Mouse (Mus musculus) thymus, postnatal 25 days (tissue): ENCODE measurements around the gene Lrp11.
A peak's percentile ranks its signal among the peaks of the same experiment; 100 is the strongest.
"Not testable (repeated sequence)": the region's sequence is repeated elsewhere in the genome, so short reads cannot be mapped to it uniquely, and the experiment has no call there.

Experiments used
- DNase-seq: peaks from one replicate; pipeline ENCODE4 v3.0.0; 2022

The Lrp11 gene

DNA sequence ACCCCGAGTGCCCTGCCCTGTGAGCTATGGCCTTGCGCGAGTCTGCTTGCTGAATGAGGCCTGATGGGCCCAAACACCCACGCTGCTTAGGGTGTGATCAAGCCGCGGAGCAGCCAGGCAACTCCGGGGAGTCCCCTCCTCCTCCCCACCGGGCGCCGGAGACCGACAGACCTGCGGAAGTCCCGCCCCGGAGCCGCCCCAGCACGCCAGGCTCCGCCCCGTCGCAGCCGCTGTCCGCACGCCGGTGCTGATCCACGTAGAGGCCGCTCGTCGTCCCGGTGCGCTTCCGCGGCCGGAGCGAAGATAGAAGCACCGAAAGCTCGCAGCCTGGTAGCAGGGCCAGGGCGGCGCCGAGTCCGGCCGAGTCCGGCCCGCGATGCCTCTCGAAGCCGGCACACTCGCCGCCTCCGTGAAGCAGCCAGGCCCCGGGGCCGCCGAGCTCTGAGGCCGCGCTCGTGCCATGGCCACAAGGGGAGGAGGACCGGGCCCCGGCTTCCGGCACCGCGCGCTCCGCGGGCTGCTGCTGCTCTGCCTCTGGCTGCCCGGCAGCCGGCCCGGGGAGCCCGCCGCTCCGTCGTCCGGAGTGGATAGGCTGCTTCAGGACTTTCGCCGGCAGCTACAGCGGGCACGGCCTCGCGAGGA lies at the start of gene Lrp11:
Gene Lrp11, plus strand, starts transcription at position 209 of the 642 bp plus-strand sequence.
- peak; percentile 95 for DNase-seq

DNA sequence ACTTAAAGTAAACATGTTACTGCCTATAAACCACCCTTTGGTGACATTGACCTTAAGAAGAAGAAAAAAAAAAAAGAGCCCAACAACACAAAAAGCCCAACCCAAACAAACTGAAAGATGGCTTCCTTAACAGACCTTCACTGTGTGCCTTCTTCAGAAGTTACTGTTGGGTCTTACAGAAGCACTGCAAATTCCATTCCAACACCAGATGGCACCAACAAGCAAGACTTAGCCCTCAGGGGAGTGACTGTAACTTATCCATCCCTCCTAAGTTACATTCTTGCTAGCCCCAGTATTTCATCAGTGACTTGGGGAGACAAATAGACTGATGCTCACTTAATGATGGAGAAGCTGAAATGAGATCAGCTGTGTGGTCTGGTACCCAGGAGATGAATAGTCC lies 11.6 kb upstream of the Lrp11 start:
- DNase-seq, result peak; percentile 69

DNA sequence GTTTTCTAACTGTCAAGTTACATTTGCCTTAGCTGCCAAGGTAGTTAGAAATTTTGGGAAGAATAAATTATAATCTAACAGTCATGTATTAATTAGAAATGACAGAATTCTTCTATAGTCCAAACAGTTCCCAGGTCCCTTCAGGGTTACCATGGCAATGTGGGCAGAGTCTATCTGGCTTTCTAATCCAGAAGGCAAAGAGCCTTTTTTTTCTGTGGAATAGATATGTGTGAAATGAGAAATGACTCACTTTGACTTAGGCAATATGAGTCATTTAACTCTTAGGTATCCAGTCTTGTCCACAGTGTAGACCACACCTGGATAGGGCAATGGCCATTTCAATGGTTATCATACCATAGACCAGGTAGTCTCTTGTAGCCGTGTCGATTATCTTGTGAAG lies 8.2 kb upstream of the Lrp11 start:
- DNase-seq, result no peak

DNA sequence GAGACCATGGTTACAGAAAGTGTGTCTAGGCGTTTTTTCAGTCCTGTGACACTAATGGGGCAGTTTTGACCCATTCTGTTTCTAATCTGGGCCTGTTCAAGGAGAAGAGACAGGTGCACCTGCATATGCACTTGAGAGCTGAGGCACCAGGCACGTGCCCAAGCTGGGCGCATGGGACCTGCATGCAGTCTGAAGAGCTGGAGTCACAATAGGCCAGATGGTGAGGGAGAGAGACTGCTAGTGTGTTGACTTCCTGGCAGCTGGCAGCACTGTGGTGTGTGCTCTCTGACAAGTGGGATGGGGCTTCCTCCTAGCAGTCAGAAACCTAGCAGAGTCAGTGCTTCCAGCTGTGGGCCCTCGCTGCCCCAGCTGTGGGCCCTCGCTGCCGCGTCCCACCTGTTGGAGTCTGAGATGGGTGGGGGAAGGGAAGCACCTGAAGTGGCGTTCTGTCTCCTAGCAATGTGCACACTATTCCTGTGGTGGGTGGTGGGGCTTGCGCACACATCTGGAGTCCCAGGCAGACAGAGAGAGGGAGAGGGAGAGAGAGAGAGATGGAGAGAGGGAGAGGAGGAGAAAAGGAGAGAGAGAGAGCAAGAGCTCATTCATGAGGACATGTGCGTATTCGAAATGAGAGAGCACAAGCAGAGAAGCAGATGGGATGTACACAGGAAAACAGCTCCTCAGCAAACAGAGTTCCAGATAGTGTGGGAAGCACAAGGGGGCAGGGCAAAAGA lies 7.3 kb upstream of the Lrp11 start:
- DNase-seq, result peak; percentile 70

DNA sequence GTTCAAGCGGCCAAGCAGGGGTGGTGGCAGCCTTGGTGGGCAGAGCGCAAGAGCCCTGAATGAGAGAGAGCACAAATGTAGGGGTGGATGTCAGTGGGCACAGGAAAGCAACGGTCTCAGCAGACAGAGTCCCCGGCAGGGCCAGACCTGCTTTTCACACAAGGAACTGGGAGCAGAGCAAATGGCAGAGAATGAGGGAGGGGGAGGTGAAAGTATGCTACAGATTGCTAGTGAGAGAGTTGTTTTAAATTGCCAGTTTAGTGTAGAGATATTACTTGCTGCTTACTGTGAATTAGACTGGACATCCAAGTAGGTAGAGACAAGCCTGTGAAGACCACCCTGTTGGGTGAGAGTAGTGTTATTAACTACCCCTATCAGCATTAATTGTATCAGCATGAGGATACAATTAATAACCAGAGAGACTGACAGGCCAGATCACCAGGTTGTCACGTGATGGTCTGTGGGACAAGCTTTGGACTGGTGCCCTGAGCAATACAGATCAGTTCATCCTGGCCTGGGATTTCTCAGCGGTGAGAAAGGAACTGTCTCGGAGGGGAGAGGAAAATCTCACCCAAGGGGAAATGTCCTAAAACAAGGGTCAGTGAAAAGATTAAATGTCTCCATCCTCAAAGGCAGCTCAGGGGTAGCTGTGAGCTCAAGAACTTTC lies 6.6 kb upstream of the Lrp11 start:
- DNase-seq, result no peak

DNA sequence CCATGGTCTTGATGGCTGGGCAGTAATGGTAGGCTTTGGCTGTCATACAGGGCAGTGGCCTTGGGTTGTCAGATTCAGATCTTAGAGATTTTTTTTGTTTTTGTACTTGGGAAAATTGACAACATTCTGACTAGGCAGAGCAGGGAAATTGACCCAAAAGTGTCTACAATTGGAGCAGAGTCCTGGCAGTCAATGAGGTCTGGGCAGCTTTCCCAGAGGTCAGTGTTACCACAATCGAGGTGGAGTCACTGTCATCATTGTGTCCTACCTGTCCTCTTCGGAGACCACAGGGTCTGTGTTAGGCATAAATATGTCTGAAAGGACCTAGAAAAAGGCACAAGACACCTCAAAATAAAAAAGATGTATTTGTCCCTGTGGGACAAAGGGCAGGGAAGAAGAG lies 2.8 kb upstream of the Lrp11 start:
- DNase-seq, result no peak

DNA sequence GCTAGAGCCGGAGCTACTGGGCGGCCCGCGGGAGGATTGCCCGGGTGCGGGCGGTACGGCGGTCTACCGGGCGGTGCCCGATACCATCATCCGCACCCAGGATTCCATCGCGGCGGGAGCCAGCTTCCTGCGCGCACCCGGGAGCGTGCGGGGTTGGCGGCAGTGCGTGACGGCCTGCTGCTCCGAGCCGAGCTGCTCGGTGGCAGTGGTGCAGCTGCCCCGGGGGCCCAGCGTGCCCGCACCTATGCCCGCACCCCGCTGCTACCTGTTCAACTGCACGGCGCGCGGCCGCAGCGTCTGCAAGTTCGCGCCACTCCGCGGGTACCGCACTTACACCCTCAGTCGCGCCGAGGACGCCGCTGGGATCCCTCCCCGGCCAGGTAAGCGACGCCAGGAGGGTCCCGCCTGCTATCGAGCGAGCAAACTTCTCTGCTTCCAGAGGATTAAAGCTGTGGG lies 662 bp downstream of the Lrp11 start:
- DNase-seq, result no peak

DNA sequence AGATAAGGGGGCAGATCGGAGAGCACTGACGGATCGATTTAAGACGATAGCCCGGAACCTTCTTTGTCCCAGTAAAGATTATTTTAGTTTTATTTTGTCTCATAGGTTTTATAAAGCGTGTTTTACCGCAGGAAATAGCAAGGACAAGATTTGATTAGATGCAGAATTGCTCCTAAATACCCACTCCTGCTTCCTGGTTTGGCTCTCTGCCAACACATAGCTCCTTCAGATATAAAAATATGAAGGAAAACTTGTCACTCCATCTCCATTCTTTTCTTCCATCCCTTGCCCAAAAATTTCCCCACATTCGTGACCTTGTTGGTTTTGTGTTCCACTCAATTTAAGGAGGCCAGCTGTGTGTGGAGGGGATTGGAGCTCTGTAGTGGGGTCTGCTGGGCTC lies 1.2 kb downstream of the Lrp11 start:
- DNase-seq, result no peak

DNA sequence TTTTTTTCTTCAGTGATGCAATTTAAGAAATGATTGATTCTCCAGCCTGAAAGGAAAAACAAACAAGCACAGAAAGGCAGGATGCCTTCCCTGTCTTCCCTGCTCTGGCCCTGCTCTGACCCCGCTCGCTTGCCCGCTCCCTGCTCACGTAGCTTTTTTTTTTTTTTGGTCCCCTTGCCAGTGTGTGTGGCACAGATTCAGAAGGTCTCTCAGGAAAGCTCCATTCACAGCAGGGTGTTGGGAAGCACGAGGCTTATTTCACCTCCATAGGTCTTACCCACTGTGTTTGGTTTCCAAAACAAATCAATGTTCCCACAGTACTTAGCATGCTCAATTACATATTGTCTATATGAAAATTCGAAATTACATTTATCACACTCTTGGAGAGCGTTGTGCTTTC lies 5.2 kb downstream of the Lrp11 start:
- no peak for DNase-seq

DNA sequence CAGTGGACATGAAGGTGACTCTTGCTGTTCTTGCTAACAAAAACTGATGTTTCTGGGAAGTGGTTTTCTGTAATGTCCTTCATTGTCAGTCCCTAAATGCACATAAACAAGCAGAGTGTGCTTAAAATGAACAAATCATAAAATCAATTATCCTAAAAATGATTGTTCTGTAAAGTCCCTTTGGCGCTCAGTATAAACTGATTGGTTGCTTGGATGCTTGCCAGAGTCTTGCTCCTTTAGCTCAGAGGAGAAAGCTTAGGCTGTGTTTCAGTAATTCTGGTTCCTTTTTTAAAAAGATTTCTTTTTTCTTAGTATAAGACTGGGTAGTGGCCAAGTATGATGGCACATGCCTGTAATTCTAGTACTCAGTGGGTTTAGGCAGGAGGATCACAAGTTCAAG lies 6.7 kb downstream of the Lrp11 start:
- DNase-seq, result no peak

DNA sequence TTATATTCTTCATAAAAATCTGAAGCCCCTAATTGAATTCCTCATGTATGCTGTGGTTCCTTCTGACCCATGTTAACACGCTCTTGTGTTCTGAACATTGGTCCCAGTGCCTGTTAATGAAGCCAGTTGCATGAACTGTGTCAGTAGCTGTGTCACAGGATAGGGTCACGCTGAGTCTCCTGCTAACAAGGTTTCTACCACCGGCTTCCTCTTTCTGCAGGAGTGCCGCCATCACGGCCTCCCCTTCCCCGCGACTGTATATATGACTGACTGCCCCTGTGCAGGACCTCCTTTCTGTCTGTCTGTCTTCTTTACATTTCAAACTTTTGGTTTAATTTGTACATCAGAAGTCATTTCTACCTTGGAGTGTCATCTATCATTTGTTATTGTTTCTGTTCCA lies 8.6 kb downstream of the Lrp11 start:
- DNase-seq, result no peak

DNA sequence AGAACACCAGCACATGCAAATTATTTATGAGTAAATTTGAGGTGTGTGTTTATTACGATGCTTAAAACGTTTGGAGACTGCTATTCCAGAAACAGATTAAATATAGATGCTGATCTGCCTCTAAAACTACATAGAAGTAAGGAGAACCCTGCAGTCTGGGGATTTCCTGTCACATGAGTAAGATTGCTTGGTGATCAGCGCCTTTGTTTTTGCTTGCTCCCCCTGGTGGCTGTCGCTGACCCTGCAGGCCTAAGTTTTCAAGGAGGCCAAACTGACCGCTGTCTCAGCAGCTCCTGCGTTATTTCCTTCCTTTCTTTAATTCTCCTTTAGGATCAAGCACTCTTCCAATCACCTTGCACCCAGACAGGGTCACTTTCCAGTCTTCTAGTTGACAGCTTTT lies 11.0 kb downstream of the Lrp11 start:
- DNase-seq, result peak; percentile 79

DNA sequence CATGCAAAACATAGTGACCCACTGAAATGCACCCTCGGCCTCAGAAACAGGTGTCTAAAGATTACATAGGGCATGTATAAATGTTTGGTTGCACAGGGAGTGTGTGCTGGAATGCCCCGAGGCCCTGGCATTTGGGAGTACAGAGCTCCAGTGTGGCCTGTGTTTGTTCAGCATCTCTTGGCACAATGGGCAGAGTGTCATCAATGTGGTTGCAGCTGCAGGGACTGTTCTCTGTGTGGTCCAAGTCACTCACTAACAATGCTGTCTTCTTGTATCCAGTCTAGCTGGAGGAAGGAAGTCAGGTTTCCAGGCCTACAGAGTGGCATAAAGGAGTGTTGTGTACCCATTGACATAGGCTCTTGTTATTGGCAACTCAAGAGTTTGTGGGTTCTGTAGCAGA lies 15.6 kb downstream of the Lrp11 start:
- DNase-seq, result no peak

DNA sequence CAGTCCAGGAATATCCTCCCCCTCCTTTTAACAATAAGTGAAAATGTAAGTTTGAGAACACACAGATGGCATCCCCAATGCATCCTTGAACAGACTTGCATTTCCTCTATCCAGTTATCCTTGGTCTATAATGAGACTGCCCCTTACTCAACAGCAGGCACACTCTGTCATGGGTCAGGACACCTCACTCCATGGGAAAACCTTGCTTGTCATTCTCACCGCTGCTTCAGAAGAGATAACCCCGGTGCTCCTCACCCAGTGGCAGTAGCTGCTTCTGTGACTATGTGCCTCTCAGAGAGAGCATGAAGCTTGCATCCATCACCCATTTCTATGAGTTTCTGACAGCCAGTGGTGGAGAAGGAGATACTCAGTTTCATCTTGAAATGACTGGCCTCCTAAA lies 16.8 kb downstream of the Lrp11 start:
- DNase-seq, result no peak

DNA sequence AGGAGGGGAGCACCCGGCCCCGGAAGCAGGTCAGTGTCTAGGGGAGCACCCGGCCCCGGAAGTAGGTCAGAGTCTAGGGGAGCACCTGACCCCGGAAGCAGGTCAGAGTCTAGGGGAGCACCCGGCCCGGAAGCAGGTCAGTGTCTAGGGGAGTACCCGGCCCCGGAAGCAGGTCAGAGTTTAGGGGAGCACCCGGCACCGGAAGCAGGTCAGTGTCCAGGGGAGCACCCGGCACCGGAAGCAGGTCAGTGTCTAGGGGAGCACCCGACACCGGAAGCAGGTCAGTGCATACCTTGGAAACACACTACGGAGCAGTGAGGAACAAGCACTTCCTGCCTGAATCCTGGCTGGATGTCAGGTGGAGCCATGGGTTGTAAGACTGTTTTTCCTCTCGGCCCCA lies 19.0 kb downstream of the Lrp11 start:
- DNase-seq, result no peak

DNA sequence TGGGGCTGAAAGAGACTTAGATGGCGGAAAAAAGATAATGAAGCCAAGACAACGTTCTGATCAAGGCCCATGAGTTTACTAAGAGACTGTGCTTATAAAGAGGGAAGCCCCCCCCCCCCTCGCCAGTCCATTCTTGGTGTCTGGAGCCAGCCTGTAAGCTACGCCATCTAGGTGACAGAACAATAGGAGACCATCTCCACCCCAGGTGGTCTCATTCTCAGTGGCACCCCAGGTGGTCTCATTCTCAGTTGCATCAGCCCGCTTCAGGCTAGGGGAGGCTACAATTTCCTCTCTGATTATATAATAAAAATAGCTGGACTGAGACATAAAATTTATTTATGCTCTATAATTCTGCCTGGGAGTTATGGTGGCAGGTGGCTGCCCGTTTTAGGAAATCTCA lies 22.0 kb downstream of the Lrp11 start:
- DNase-seq, result no peak

DNA sequence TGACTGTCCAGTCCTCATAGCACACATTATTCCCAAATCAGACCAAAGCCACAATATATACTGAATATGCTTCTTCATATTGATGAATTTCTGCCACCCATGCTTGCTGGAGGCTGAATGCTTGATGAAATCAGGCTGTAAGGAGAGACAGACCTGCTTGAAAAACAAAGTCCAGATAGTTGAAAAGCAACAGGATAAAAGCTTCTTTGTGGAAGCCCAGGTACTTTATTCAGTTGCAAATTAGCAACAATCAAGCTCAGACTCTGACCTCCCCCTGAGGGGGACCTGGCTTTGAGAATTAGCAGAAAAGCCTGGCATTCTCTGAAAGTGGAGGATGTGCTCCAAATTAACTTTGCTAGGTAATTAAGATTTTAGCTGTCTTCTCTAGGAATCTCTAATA lies 22.6 kb downstream of the Lrp11 start:
- not testable (repeated sequence) for DNase-seq

DNA sequence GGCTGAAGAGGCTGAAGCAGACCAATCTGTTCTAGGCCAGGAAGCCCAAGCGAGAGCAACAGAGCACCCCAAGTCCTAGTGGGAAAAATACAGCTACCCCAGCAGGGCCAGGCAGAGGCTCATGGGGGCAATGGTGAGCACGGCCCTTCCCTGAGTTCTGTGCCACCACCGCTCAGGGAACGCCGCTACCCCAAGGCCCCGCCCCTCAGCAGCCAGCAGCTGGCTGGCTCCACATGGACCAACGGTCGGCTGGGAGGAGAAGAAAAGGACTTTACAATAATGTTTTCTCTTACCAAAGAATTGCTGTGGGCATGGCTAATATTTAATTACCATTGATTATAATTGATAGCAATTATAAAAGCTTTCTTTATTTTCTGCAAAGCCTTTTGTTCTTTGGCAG lies 25.2 kb downstream of the Lrp11 start:
- no peak for DNase-seq

DNA sequence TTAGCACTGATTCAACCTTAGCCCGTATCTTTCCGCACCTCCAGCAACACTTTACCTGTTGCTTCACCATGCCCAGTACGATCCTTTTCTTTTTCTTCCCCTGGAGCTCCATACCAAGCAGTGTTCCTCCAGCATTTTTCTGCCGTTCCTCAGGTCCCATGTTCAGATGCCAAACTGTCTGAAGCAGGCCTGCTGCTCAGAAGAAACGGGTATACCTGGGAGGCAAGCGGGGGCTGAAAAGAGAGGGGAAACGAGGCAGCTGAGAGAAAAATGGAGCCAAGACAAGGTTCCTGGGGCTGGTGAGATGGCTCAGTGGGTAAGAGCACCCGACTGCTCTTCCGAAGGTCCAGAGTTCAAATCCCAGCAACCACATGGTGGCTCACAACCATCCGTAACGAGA lies 27.5 kb downstream of the Lrp11 start:
- not testable (repeated sequence) for DNase-seq

DNA sequence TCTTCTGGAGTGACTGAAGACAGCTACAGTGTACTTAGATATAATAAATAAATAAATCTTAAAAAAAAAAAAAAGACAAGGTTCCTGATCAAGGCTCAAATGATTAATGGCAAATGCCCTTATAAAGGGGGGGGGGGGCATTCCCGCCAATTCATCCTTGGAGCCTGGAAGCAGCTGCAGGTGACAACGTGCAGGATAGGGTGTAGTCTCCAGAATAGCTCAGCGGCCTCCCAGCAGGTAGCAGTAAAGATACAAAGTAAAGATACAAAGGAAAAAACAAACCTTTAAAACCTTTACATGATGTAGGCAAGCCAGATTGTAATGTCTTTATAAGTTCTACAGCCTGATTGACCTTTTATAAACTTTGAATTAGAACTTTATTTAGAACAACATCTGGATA lies 28.0 kb downstream of the Lrp11 start:
- DNase-seq, result not testable (repeated sequence)

DNA sequence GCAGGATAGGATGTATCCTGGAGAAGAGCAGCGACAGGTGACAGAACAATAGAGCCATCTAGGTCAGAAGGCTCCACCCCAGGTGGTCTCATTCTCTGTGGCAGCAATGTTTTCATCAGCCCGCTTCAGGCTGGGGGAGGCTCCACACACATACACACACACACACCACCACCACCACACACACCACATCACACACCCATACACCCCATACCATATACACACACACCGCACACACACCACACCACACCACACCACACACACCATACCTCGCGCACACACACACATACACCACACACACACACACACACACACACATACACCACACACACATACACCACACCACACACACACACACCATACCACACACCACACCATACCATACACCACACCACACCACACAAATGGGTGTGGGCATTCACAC lies 30.2 kb downstream of the Lrp11 start:
- no peak for DNase-seq

DNA sequence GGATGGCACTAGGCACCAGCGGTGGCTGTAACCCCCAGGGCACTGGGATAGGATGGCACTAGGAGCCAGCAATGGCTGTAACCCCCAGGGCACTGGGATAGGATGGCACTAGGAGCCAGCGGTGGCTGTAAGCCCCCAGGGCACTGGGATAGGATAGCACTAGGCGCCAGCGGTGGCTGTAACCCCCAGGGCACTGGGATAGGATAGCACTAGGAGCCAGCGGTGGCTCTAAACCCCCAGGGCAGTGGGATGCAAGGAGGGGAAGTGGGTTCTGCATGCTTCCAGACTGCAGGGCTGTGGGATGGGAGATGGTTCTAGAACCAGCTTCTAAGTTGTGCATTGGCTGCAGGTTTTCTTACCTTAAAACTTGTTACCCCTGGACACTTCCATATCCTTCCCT lies 31.1 kb downstream of the Lrp11 start:
- DNase-seq, result no peak

DNA sequence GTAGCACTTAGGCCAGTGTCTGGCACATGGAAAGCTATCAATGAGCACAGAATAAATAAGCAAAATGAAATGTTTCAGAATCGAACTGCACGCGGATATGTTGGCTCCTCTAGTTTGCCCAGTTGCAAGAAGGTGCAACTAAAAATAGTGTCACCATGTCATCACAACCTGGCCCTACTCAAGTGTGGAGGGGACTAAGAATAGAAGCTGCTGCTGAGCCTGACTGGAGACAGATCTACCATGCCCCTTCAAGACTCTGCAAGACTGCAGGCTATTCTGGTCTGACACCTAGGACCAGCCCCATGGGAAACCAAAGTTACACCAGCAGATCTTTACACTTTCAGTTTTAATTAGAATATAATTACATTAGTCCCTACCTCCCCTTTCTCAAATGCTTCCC lies 32.8 kb downstream of the Lrp11 start:
- no peak for DNase-seq

DNA sequence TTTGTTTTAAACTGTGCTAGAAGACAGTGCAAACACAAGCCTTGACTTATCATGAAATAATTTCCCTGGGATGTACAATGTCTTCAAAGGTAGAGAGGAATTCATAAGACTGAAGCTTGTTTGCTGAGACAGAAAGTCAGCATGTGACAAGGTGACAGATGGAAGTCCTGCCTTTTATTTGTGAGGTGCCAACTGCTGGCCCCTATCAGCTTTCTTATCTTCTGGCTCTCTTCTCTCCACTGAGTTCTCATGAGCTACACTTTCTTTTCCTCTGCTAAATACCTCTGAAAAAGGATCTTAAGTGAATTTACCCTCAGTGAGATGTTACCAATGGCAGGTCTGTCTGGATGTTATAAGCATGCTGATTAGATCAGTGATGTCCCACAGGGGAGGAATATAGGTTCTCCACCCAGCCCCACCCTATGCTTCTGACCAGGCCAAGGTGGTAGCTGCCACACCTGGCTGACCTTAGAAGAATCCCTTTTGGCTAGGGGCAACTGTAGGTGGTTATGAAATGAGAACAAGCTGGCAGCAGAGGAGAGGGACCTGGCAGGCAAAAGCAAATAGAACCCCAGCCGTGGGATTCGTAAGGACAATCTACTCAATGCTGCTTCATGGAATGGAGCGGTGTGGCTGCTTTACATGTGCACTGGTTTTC lies 34.4 kb downstream of the Lrp11 start:
- DNase-seq, result no peak
